15 mouse cellular contexts compared by ENCODE assay signal in genomic region chr3:57535483-57536185, GRCm38 (mm10). TPM values are rescaled to one million over a fixed set of nuclear protein-coding genes. Genes with fewer than 3 reads are reported as not detected.
DNase-seq lines count a peak whose midpoint lies in the region; ATAC-seq and TF ChIP-seq lines count a peak whose summit lies in the region.
"Had no signal": no experiment of that assay in that cellular context is flagged by ENCODE, and none has a peak within 500 bp of the region (broad histone marks: within the 10 kb centered on the region; RNA-seq: fewer than 3 reads in every experiment).

No protein-coding gene starts in this region.

- DNase-seq in embryo, embryonic 11 days, result peak; percentile 25
- no peak for DNase-seq in embryo, embryonic 9.5 days (ENCODE audit: extremely low spot score)
- no peak for DNase-seq in intestine, embryonic 14.5 days (ENCODE audit: low spot score)
- peak; percentile 21 for DNase-seq in retina, postnatal 1 day
- DNase-seq in retina, embryonic 14.5 days (ENCODE audit: low spot score), result no peak
- DNase-seq in thymus, adult 2 months, result no peak
- DNase-seq in adrenal gland, postnatal 10 days, result no peak
- DNase-seq: cerebellum, adult 18-20 months; kidney, adult 18-20 months had no signal

- no peak for ATAC-seq in intestine, embryonic 14.5 days (replicated peaks; ENCODE audit: low FRiP score, low TSS enrichment, low read depth)
- no peak for ATAC-seq in intestine, embryonic 16.5 days
- ATAC-seq: Patski had no signal

- H3K36me3 ChIP-seq in intestine, embryonic 14.5 days (ENCODE audit: control insufficient read depth, insufficient read depth, low read length), result no peaks in the 10 kb centered on the region
- no peaks in the 10 kb centered on the region for H3K36me3 ChIP-seq in intestine, embryonic 16.5 days (ENCODE audit: control insufficient read depth, insufficient read depth, low read length)
- no peaks in the 10 kb centered on the region for H3K36me3 ChIP-seq in thymus, adult 2 months (ENCODE audit: control insufficient read depth, insufficient read depth, low read length)

- H3K4me2 ChIP-seq in intestine, embryonic 14.5 days (ENCODE audit: low read length), result no peak overlapping the region
- H3K4me2 ChIP-seq in intestine, embryonic 16.5 days (ENCODE audit: low read depth, low read length), result no peak overlapping the region
- H3K4me2 ChIP-seq: heart, embryonic 11.5 days had no signal

- no peak for TF ChIP-seq POLR2A in thymus, adult 2 months (IDR thresholded peaks at IDR 0.05; ENCODE audit: control insufficient read depth, extremely low read depth, insufficient read depth, low read length, poor library complexity)

- H3K27me3 ChIP-seq in intestine, embryonic 14.5 days (replicated peaks; ENCODE audit: control insufficient read depth, insufficient read depth, low read length), result no peaks in the 10 kb centered on the region
- no peaks in the 10 kb centered on the region for H3K27me3 ChIP-seq in intestine, embryonic 16.5 days (replicated peaks; ENCODE audit: control insufficient read depth, insufficient read depth, low read length)
- H3K27me3 ChIP-seq in thymus, adult 2 months (ENCODE audit: control insufficient read depth, insufficient read depth, low read length), result no peaks in the 10 kb centered on the region
- H3K27me3 ChIP-seq: CH12.LX, Patski had no signal

- no peak overlapping the region for H3K9ac ChIP-seq in intestine, embryonic 14.5 days (ENCODE audit: low read length)
- H3K9ac ChIP-seq in intestine, embryonic 16.5 days (ENCODE audit: low read depth, low read length), result no peak overlapping the region

- H3K4me3 ChIP-seq in intestine, embryonic 14.5 days (ENCODE audit: low read depth, low read length), result no peak overlapping the region
- no peak overlapping the region for H3K4me3 ChIP-seq in intestine, embryonic 16.5 days (ENCODE audit: low read length)
- H3K4me3 ChIP-seq in thymus, adult 2 months (ENCODE audit: control insufficient read depth, insufficient read depth, low read length), result no peak overlapping the region

- TF ChIP-seq CTCF in thymus, adult 2 months (IDR thresholded peaks at IDR 0.05; ENCODE audit: borderline replicate concordance, control insufficient read depth, extremely low read depth, insufficient read depth, low read length, poor library complexity), result no peak

- WGBS in intestine, embryonic 14.5 days, result 54% methylated on average over 13 of the region's 13 CpGs
- 53% methylated on average over 13 of the region's 13 CpGs for WGBS in intestine, embryonic 16.5 days
- 80% methylated on average over 13 of the region's 13 CpGs for WGBS in thymus, adult 2 months

- H3K4me1 ChIP-seq in intestine, embryonic 14.5 days (replicated peaks; ENCODE audit: control insufficient read depth, insufficient read depth, low read length), result peaks cover 6% of the 10 kb centered on the region
- H3K4me1 ChIP-seq in intestine, embryonic 16.5 days (ENCODE audit: control insufficient read depth, insufficient read depth, low read length), result no peaks in the 10 kb centered on the region
- H3K4me1 ChIP-seq in thymus, adult 2 months (replicated peaks; ENCODE audit: control insufficient read depth, insufficient read depth, low read length), result no peaks in the 10 kb centered on the region

- peak overlapping the region; percentile 40; the same call in 1 of the 2 replicates for H3K27ac ChIP-seq in intestine, embryonic 14.5 days (ENCODE audit: low read depth)
- no peak overlapping the region for H3K27ac ChIP-seq in intestine, embryonic 16.5 days (ENCODE audit: low read length)
- no peak overlapping the region for H3K27ac ChIP-seq in thymus, adult 2 months (ENCODE audit: control insufficient read depth, insufficient read depth, low read length)

- H3K9me3 ChIP-seq in intestine, embryonic 14.5 days (ENCODE audit: control insufficient read depth, low read length), result no peaks in the 10 kb centered on the region
- H3K9me3 ChIP-seq in intestine, embryonic 16.5 days (ENCODE audit: control insufficient read depth, low read length), result no peaks in the 10 kb centered on the region

RNA-seq across cellular contexts. Expression of gene Wwtr1, which starts 40.1 kb away (rescaled TPM):
- polyA plus RNA-seq in intestine, embryonic 14.5 days (2014; fragmentation: Nextera tagmentation; extraction: Ambion mirVana), result 20.4 and 23.4 TPM in 2 replicates
- 13.1 and 13.5 TPM in 2 replicates for polyA plus RNA-seq in intestine, embryonic 16.5 days (2015; fragmentation: Nextera tagmentation; extraction: Ambion mirVana)
- polyA plus RNA-seq in thymus, adult 2 months (2012; rRNA removed), result 5.4 and 6.1 TPM in 2 replicates
- total RNA-seq in adrenal gland, postnatal 10 days (2021), result 10 to 100 TPM; 47.2 to 50.9 TPM
- total RNA-seq: common myeloid progenitor, adult 5-6 weeks; monocyte, adult 5-6 weeks had no signal

Comparison
In these comparisons a context has a peak if more than half of its experiments do, and no peak if none do; other contexts are left out.
1. DNase-seq: peak in embryo, embryonic 11 days (single experiment) and retina, postnatal 1 day (single experiment); none in embryo, embryonic 9.5 days (single experiment), intestine, embryonic 14.5 days (single experiment), retina, embryonic 14.5 days (single experiment), thymus, adult 2 months (single experiment) and adrenal gland, postnatal 10 days (single experiment).